Mouse (Mus musculus) cerebellum, adult 11-12 months (tissue): ENCODE measurements around the gene Olfr46.
"Not testable (repeated sequence)": the region's sequence is repeated elsewhere in the genome, so short reads cannot be mapped to it uniquely, and the experiment has no call there.

ENCODE experiments used
- DNase-seq: peaks from one replicate; pipeline ENCODE4 v3.0.0; 2022

Olfr46 gene

GRCm38 (mm10) chr7:140600969-140601368 lies at the start of gene Olfr46:
Gene Olfr46, plus strand, starts transcription at chr7:140601269.
- DNase-seq = not testable (repeated sequence)

GRCm38 (mm10) chr7:140567586-140567985 lies 33.5 kb upstream of the Olfr46 start, which contains the start of gene Olfr538:
Gene Olfr538, plus strand, starts transcription at chr7:140567886.
- no peak for DNase-seq

- DNase-seq = not testable (repeated sequence)
Observed at GRCm38 (mm10) chr7:140628670-140629069, 27.6 kb downstream of the Olfr46 start, which contains the start of gene Olfr61. Gene Olfr61, plus strand, starts transcription at chr7:140628970.

GRCm38 (mm10) chr7:140630559-140630958 lies 29.5 kb downstream of the Olfr46 start:
- DNase-seq = no peak

- no peak for DNase-seq
Observed at GRCm38 (mm10) chr7:140646152-140646551, 45.1 kb downstream of the Olfr46 start, which contains the start of gene Olfr53. Gene Olfr53, plus strand, starts transcription at chr7:140646452.

GRCm38 (mm10) chr7:140659630-140660029 lies 58.6 kb downstream of the Olfr46 start, which contains the start of gene Olfr539:
Gene Olfr539, plus strand, starts transcription at chr7:140659930.
- DNase-seq = no peak
